Mouse (Mus musculus) stomach, embryonic 15.5 days (tissue): ENCODE data around the gene Plppr2. TPM values are rescaled to one million over a fixed set of nuclear protein-coding genes. Genes with fewer than 3 reads are reported as not detected.
A peak's percentile ranks its signal among the peaks of the same experiment; 100 is the strongest.

Source experiments
- ATAC-seq: fragments of 200-750 bp; cut with Nextera tagmentation; 2 replicates; pipeline ENCODE4 v1.8.0; 2017; ENCODE audit warnings: low read depth, moderate number of reproducible peaks, moderate TSS enrichment; ENCODE audit not compliant: insufficient read depth, low FRiP score
- H3K27ac ChIP-seq: fragments of 300-500 bp; sonication (generic); 2 replicates; pipeline ENCODE4 v1.5.1; 2015; ENCODE audit warnings: mild to moderate bottlenecking, inconsistent platforms
- H3K27me3 ChIP-seq: fragments of 300-500 bp; sonication (generic); replicated peaks from 2 replicates; pipeline ENCODE4 v1.6.1; 2015; ENCODE audit warnings: inconsistent platforms
- H3K36me3 ChIP-seq: fragments of 300-500 bp; sonication (generic); 2 replicates; pipeline ENCODE4 v1.6.1; 2015; ENCODE audit warnings: inconsistent platforms
- H3K4me1 ChIP-seq: fragments of 300-500 bp; sonication (generic); 2 replicates; pipeline ENCODE4 v1.6.1; 2015; ENCODE audit warnings: inconsistent platforms
- H3K4me2 ChIP-seq: fragments of 300-500 bp; sonication (generic); 2 replicates; pipeline ENCODE4 v1.6.1; 2015; ENCODE audit warnings: mild to moderate bottlenecking, inconsistent platforms
- H3K4me3 ChIP-seq: fragments of 300-500 bp; sonication (generic); replicated peaks from 2 replicates; pipeline ENCODE4 v1.5.1; 2015; ENCODE audit warnings: inconsistent platforms
- H3K9ac ChIP-seq: fragments of 300-500 bp; sonication (generic); 2 replicates; pipeline ENCODE4 v1.6.1; 2015; ENCODE audit warnings: inconsistent platforms
- H3K9me3 ChIP-seq: fragments of 300-500 bp; sonication (generic); 2 replicates; pipeline ENCODE4 v1.6.1; 2016; ENCODE audit warnings: inconsistent platforms
- WGBS: fragments of 180-500 bp; shearing (Covaris S2); methylation state at CpG from one replicate; pipeline ENCODE4 v1.1.7; 2015; 5-methylcytosine and 5-hydroxymethylcytosine counted together
- polyA plus RNA-seq: library from polyadenylated mRNA; unstranded; fragments of >200 nt; fragmentation: Nextera tagmentation; extraction: Ambion mirVana; gene quantifications from 2 replicates; pipeline ENCODE4 v1.2.1, GENCODE M21; 2015

Plppr2 gene
- 7.9 and 8.1 TPM in 2 replicates for polyA plus RNA-seq

DNA sequence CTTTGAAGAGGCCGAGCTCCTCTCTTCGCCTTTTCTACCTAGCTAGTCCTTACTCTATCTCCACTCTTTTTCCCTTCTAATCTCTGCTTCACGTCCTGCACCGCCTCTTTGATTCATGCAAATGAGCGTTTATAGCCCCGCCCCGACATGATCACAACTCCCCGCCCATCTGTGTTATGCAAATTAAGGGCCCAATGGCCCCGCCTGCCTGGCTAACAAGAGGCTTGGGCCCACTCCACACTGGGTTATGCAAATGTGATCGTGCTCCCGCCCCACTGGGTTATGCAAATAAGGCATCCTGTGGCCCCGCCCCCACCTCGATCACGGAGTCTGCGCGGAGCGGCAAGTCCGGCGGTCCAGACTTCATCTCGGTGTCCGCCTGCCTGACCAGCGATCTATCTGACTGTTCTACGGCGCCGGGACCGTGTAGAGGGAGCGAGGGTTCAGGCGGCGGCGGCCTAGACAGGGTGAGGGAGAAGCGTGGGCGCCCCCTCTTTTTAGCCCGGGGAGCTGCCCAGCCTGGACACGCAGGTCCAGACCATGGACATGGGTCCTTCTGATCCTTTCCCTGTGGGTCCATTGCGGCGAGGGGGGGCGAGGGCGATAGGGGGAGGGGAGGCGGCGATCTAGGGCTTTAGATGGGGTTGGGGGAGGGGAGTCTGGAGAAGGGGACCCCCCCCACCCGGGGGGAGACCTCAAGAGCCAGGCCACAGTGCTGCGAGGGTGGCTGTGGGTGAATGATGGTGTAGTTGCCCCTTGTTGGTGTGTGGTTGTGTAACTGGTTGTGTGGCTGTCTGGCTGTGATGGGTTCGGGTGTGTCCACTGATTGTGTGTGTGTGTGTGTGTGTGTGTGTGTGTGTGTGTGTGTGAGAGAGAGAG, at the start of gene Plppr2:
Gene Plppr2, plus strand, starts transcription at position 342 of the 879 bp plus-strand sequence.
- peak; percentile 96 for ATAC-seq
- peak within 1 kb of the TSS; percentile 49 for H3K9ac ChIP-seq
- H3K27ac ChIP-seq = 0 out of 2 replicates have a peak within 1 kb of the TSS, but pooled peaks have one; percentile 51

DNA sequence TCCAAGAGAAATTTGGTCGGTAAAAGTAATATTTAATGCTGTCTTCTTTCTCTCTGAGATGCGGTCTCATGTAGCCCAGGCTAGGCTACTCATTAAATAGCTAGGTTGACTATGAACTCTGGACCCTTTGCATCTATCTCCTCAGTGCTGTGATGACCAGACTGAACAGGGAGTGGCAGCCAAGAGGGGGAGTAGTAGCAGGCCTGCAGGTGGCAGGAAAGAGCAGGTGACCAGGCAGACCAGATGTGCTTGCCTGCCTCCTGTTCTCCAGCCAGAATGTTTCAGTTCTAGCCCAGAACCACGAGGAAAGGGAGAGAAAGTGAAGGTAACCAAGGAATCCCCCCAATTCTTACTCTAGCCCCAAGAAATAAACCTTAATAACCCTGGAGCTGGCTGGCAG, 47.6 kb upstream of the Plppr2 start:
- no peaks in the 10 kb centered on the region for H3K27me3 ChIP-seq

More for the DNA sequence above, at the start of gene Plppr2:
- peak within 1 kb of the TSS; percentile 58 for H3K4me3 ChIP-seq
- peaks cover 7% of the 10 kb centered on the region; the same call in 1 of the 2 replicates for H3K4me1 ChIP-seq
- H3K4me2 ChIP-seq = peak within 1 kb of the TSS; percentile 85
- no peaks in the 10 kb centered on the region for H3K9me3 ChIP-seq
- no peaks in the 10 kb centered on the region for H3K36me3 ChIP-seq
- H3K27me3 ChIP-seq = no peaks in the 10 kb centered on the region
- WGBS = 2% methylated on average over 43 of the region's 43 CpGs

DNA sequence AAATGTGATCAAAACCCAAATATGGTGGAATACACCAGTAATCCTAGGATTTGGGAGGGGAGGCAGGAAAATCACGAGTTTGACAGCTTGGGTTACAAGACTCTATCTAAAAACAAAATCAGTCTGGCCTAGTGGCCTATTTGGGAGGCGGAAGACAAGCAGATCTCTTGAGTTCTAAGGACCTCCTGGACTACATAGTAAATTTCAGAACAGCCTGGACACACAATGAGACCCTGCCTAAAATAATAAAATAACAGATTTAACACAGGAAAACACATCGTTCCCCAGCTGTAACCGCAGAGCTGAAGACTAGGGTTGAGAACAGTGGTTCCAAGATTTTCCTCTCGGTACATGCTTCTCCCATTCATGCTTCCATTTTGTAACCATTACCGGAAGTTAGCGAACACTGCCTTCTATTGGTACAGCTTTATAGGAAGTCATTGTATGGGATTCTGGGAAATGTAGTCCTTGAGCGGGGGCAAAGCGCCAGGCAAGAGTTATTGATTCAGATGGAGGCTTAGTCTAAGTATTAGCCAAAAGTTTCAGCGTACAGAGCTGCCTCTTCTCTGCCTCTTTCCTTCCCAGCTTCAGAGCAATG, 35.5 kb upstream of the Plppr2 start:
- H3K27me3 ChIP-seq = no peaks in the 10 kb centered on the region; the same call in 1 of the 2 replicates
- 14% methylated on average over 10 of the region's 10 CpGs for WGBS
- H3K27ac ChIP-seq = no peak overlapping the region
- no peaks in the 10 kb centered on the region for H3K36me3 ChIP-seq
- H3K9me3 ChIP-seq = no peaks in the 10 kb centered on the region
- H3K4me2 ChIP-seq = peak overlapping the region; percentile 54
- peak; percentile 76; the same call in 1 of the 2 replicates for ATAC-seq
- no peak overlapping the region for H3K9ac ChIP-seq
- H3K4me1 ChIP-seq = no peaks in the 10 kb centered on the region
- H3K4me3 ChIP-seq = peak overlapping the region; percentile 44

More for the DNA sequence above, 47.6 kb upstream of the Plppr2 start:
- Histone ChIP-seq H3K9me3 (no peaks in the 10 kb centered on the region), H3K4me3 (no peak overlapping the region), H3K27ac (no peak overlapping the region), H3K9ac (no peak overlapping the region), H3K4me1 (no peaks in the 10 kb centered on the region), H3K36me3 (no peaks in the 10 kb centered on the region), H3K4me2 (no peak overlapping the region)
- 60% methylated on average over 3 of the region's 3 CpGs for WGBS
- ATAC-seq = no peak

DNA sequence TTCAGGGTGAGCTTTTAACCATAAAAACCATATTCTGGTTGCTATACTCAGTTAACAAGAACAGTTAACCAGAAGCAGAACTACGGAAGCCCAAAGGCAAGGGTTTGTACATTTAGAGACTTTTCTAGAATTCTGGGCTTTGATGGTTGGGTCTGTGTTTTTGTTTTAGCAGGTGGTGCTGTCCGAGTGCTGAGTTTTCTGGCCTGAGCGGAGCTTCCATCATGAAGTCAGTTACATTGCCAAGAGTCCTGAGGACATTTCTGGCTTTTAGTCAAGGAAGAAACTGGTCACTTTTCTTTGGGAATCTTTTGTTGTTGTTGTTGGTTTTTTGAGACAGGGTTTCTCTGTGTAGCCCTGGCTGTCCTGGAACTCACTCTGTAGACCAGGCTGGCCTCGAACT, 32.8 kb upstream of the Plppr2 start:
- no peak overlapping the region for H3K4me2 ChIP-seq
- H3K9ac ChIP-seq = no peak overlapping the region
- H3K4me3 ChIP-seq = no peak overlapping the region
- no peaks in the 10 kb centered on the region for H3K36me3 ChIP-seq
- no peaks in the 10 kb centered on the region for H3K4me1 ChIP-seq
- no peak overlapping the region for H3K27ac ChIP-seq
- no peaks in the 10 kb centered on the region for H3K9me3 ChIP-seq
- no peak for ATAC-seq
- no peaks in the 10 kb centered on the region; the same call in 1 of the 2 replicates for H3K27me3 ChIP-seq
- WGBS = 88% methylated on average over 4 of the region's 4 CpGs

DNA sequence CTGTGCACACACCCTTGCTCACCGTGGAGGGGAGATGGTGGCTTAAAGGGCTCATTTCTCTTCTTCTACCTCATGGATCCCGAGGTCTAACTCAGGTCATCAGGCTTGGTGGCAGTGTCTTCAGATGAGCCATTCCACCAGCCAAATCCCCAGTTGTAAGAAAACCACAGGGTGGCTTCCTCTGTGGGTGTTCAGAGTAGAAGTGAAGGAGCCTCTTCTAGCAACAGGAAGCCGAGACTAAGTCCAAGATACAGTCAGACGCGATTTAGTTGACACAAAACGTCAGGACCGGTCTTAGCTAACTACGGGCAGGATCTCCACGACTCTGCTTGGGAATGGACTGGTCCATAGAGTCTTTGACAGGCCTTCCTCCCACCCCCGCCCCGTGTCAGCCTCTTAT, 28.6 kb upstream of the Plppr2 start:
- H3K4me1 ChIP-seq = no peaks in the 10 kb centered on the region
- no peak for ATAC-seq
- no peak overlapping the region for H3K4me2 ChIP-seq
- 0 out of 2 replicates have a peak, but pooled peaks cover 6% of the 10 kb centered on the region for H3K36me3 ChIP-seq
- 70% methylated on average over 11 of the region's 11 CpGs for WGBS
- no peak overlapping the region for H3K4me3 ChIP-seq
- no peak overlapping the region for H3K27ac ChIP-seq
- H3K9ac ChIP-seq = no peak overlapping the region
- H3K9me3 ChIP-seq = no peaks in the 10 kb centered on the region
- H3K27me3 ChIP-seq = no peaks in the 10 kb centered on the region

DNA sequence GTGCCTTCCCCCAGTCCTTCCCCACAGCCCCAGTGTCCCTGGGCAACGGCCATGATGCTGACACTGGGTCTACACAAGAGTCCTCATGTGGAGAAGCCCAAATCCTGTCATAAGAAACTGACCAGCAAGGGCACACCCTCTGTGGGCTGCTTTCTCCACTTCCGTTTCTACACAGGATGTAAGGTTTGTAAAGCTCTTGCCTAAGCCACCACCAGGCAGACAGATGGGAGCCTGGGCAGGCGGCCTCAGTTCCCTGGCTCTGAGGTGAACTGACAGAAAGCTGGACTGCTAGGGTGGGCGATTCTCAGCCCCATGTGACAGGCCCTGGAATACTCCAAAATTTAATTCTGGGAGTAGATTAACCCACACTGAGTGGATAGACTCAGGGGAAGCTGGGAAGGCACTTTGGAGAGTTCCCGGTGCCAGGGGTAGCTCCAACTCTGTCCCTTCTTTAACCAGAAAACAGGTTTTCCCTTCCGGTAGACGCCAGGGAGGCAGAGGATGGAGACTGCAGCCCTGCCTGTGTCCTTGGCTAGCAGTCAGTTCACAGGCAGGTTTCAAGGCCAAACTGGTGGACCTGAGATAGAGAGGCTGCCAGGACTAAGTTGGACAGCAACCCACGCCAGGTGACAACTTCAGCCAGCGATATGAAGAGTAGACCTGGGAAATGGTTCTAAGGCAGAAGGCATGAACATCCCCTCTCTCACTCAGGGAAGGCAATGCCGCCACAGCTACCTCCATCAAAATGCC, 27.2 kb upstream of the Plppr2 start:
- no peaks in the 10 kb centered on the region for H3K9me3 ChIP-seq

DNA sequence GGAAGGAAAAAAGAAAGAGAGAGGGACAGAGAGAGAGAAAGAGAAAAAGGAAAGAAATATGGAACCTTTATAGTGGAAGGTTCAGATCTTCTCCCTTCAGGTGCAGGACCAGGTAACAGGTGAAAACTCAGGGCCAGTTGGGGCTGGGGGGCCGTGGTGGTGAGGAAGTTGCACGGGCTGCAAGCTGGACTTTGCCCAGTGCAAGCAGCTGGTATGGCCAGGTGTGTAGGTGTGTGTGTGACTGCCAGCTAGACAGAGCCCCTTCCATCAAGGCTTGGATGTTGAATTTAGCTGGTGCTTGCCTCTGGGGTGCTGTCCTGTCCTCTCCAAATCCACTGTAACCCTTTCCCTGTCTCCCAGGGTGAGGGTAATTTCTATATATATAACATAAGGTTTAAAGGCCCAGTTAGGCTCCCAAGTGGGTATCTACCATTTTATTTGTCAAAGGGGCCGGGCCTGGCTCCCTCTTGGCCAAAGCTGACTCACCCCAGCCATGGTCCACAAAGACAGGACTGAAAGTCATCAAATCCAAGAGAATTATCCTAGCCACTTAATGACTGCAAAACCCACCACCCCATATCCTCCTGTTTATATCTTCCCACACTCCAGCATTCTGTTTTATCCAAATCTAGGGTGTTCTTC, 19.9 kb upstream of the Plppr2 start:
- WGBS = 42% methylated on average over 3 of the region's 3 CpGs
- no peaks in the 10 kb centered on the region for H3K27me3 ChIP-seq
- peak overlapping the region; percentile 62; the same call in 1 of the 2 replicates for H3K9ac ChIP-seq
- no peaks in the 10 kb centered on the region for H3K9me3 ChIP-seq
- 0 out of 2 replicates have a peak, but pooled peaks cover 6% of the 10 kb centered on the region for H3K4me1 ChIP-seq
- H3K27ac ChIP-seq = peak overlapping the region; percentile 85
- H3K4me3 ChIP-seq = peak overlapping the region; percentile 82
- no peaks in the 10 kb centered on the region for H3K36me3 ChIP-seq
- no peak; the same call in 1 of the 2 replicates for ATAC-seq
- peak overlapping the region; percentile 96 for H3K4me2 ChIP-seq

More for the DNA sequence above, 27.2 kb upstream of the Plppr2 start:
- WGBS = 70% methylated on average over 10 of the region's 10 CpGs
- H3K4me3 ChIP-seq = no peak overlapping the region
- no peaks in the 10 kb centered on the region for H3K4me1 ChIP-seq
- ATAC-seq = no peak
- no peak overlapping the region for H3K27ac ChIP-seq
- no peak overlapping the region for H3K9ac ChIP-seq
- H3K4me2 ChIP-seq = no peak overlapping the region
- H3K36me3 ChIP-seq = 0 out of 2 replicates have a peak, but pooled peaks cover 6% of the 10 kb centered on the region
- no peaks in the 10 kb centered on the region for H3K27me3 ChIP-seq

DNA sequence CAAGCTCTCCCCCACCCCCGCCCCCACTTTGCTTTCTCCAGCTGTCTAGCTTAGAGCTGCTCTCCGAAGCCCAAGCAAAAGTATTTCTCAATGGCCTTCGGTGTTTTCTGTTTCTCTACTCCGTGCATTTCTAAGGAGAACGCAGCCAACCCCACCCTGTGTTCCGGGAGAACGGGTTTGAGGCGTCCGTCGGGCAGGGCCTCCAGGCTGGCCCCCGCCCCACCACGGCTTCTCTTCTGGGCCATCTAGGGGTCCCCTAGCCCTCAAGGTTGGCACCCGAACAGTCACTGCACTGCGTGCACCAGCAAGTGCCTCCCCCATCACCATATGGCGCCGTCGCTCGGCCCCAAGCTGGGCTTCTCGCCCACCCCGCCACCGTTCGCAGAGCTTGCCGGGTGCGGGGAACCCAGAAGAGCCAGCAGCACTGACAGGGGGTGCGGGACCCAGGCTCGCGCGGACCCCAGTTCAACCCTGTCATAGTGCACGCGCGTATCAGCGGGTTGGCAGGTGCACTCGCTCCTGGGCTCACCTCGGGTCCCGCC, 19.3 kb upstream of the Plppr2 start:
- Histone ChIP-seq H3K9ac (peak overlapping the region; percentile 62), H3K4me2 (peak overlapping the region; percentile 96), H3K4me3 (peak overlapping the region; percentile 82), H3K36me3 (no peaks in the 10 kb centered on the region), H3K27me3 (no peaks in the 10 kb centered on the region), H3K4me1 (0 out of 2 replicates have a peak, but pooled peaks cover 6% of the 10 kb centered on the region), H3K9me3 (no peaks in the 10 kb centered on the region), H3K27ac (peak overlapping the region; percentile 85)
- 2% methylated on average over 35 of the region's 35 CpGs for WGBS
- peak; percentile 19 for ATAC-seq

DNA sequence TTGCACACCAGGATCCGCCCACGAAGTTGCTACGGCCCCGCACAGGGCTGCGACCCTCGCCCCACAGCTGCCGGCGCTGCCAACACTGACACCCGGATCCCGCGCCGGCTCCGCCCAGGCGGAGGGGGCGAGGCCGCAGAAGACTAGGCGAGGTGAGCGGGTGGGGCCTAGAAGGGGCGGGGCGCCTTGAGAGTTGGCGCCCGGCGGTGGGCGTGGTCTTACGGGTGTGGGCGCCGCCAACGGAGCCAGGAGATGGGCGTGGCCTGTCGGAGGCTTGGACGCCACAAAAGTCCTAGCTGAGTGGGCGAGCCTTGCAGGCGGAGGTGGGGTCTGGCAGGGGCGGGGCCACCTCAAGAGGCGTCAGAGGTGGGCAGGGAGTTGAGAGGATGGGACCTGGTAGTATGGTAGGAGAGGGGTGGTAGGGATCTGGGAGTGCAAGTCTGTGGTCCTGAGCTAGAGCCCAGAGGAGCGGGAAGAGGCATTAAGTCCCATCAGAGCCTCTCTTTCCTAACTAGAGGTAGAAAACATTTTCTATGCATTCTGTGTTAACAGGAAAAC, 18.7 kb upstream of the Plppr2 start, which contains the start of gene Rab3d:
Gene Rab3d, minus strand, starts transcription at position 158 of the 558 bp plus-strand sequence.
- 0% methylated on average over 36 of the region's 36 CpGs for WGBS
- H3K27me3 ChIP-seq = no peaks in the 10 kb centered on the region
- no peaks in the 10 kb centered on the region for H3K9me3 ChIP-seq
- H3K4me2 ChIP-seq = peak within 1 kb of the TSS; percentile 96
- H3K9ac ChIP-seq = peak within 1 kb of the TSS; percentile 62
- no peaks in the 10 kb centered on the region for H3K36me3 ChIP-seq
- H3K4me1 ChIP-seq = 0 out of 2 replicates have a peak, but pooled peaks cover 6% of the 10 kb centered on the region
- ATAC-seq = peak; percentile 92
- peak within 1 kb of the TSS; percentile 82 for H3K4me3 ChIP-seq
- H3K27ac ChIP-seq = peak within 1 kb of the TSS; percentile 85

DNA sequence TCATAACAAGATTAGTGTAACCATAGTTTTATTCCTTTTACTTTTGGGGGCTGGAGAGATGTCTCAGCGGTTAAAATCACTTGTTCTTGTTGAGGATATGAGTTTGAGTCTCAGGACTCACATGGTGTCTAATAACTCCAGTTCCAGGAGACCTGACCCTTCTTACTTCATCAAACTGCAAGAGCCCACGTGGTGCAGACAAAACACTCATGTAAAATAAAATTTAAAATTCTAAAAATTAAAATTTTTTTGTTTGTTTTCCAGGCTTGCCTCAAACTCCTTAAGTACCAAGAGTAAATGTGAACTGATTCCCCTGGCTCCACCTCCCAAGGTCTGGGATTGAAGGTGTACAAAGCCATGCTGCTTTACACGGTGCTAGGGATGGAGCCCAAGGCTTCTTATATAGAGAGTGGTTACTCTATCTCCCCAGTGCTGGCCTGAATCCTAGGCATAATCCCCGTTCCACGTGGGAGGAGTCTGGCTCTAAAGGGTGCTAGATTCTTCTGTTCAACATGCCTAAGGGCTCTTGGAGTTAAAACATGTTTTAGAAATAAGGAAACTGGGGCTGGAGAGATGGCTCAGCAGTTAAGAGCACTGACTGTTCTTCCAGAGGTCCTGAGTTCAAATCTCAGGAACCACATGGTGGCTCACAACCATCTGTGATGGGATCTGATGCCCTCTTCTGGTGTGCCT, 18.0 kb upstream of the Plppr2 start:
- no peaks in the 10 kb centered on the region for H3K27me3 ChIP-seq
- H3K4me2 ChIP-seq = peak overlapping the region; percentile 96
- H3K9ac ChIP-seq = no peak overlapping the region
- no peaks in the 10 kb centered on the region for H3K36me3 ChIP-seq
- ATAC-seq = no peak
- 24% methylated on average over 5 of the region's 5 CpGs for WGBS
- H3K27ac ChIP-seq = 0 out of 2 replicates have a peak overlapping the region, but pooled peaks have one; percentile 2
- no peaks in the 10 kb centered on the region for H3K9me3 ChIP-seq
- H3K4me3 ChIP-seq = peak overlapping the region; percentile 82; the same call in 1 of the 2 replicates
- H3K4me1 ChIP-seq = peaks cover 9% of the 10 kb centered on the region
